Mouse (Mus musculus) intestine, embryonic 15.5 days (tissue): Measurements from ENCODE around the gene Tmem163. TPM values are rescaled to one million over a fixed set of nuclear protein-coding genes. Genes with fewer than 3 reads are reported as not detected.

Experiments used
- ATAC-seq: fragments of 200-750 bp; cut with Nextera tagmentation; 2 replicates; pipeline ENCODE4 v1.8.0; 2017; ENCODE audit warnings: moderate TSS enrichment, moderate library complexity
- H3K27ac ChIP-seq: fragments of 300-500 bp; sonication (generic); 2 replicates; pipeline ENCODE4 v1.5.1; 2015; ENCODE audit warnings: mild to moderate bottlenecking, inconsistent platforms
- H3K27me3 ChIP-seq: fragments of 300-500 bp; sonication (generic); replicated peaks from 2 replicates; pipeline ENCODE4 v1.6.1; 2015; ENCODE audit warnings: inconsistent platforms
- H3K36me3 ChIP-seq: fragments of 300-500 bp; sonication (generic); 2 replicates; pipeline ENCODE4 v1.6.1; 2015; ENCODE audit warnings: inconsistent platforms
- H3K4me1 ChIP-seq: fragments of 300-500 bp; sonication (generic); replicated peaks from 2 replicates; pipeline ENCODE4 v1.6.1; 2015; ENCODE audit warnings: inconsistent platforms
- H3K4me2 ChIP-seq: fragments of 300-500 bp; sonication (generic); replicated peaks from 2 replicates; pipeline ENCODE4 v1.6.1; 2015; ENCODE audit warnings: mild to moderate bottlenecking, inconsistent platforms
- H3K4me3 ChIP-seq: fragments of 300-500 bp; sonication (generic); replicated peaks from 2 replicates; pipeline ENCODE4 v1.5.1; 2015; ENCODE audit warnings: inconsistent platforms
- H3K9ac ChIP-seq: fragments of 300-500 bp; sonication (generic); 2 replicates; pipeline ENCODE4 v1.6.1; 2015; ENCODE audit warnings: inconsistent platforms
- H3K9me3 ChIP-seq: fragments of 300-500 bp; sonication (generic); 2 replicates; pipeline ENCODE4 v1.6.1; 2016; ENCODE audit warnings: inconsistent platforms
- WGBS: fragments of 180-500 bp; shearing (Covaris S2); methylation state at CpG from one replicate; pipeline ENCODE4 v1.1.7; 2015; 5-methylcytosine and 5-hydroxymethylcytosine counted together
- polyA plus RNA-seq: library from polyadenylated mRNA; unstranded; fragments of >200 nt; fragmentation: Nextera tagmentation; extraction: Ambion mirVana; gene quantifications from 2 replicates; pipeline ENCODE4 v1.2.1, GENCODE M21; 2015

Tmem163 gene
- polyA plus RNA-seq, 1 experiment from 2014 or later, result 0.85 TPM

- Histone ChIP-seq H3K9ac (no peak overlapping the region), H3K4me1 (peaks cover 17% of the 10 kb centered on the region), H3K27me3 (peaks cover 45% of the 10 kb centered on the region), H3K4me3 (no peak overlapping the region), H3K4me2 (no peak overlapping the region), H3K36me3 (no peaks in the 10 kb centered on the region), H3K27ac (no peak overlapping the region), H3K9me3 (no peaks in the 10 kb centered on the region)
- 61% methylated on average over 1 of the region's 1 CpGs for WGBS
- ATAC-seq, result no peak
Observed at GRCm38 (mm10) chr1:127675253-127675652, 4.1 kb downstream of the Tmem163 start.

- Histone ChIP-seq H3K9ac (no peak overlapping the region), H3K27me3 (peaks cover 31% of the 10 kb centered on the region), H3K4me2 (no peak overlapping the region), H3K4me1 (peaks cover 17% of the 10 kb centered on the region), H3K4me3 (no peak overlapping the region), H3K9me3 (no peaks in the 10 kb centered on the region), H3K27ac (no peak overlapping the region), H3K36me3 (no peaks in the 10 kb centered on the region)
- no peak for ATAC-seq
- whole genome bisulfite sequencing, result 79% methylated on average over 10 of the region's 10 CpGs
Observed at GRCm38 (mm10) chr1:127673221-127674050, 5.9 kb downstream of the Tmem163 start.

- no peak for ATAC-seq
- no peaks in the 10 kb centered on the region for H3K36me3 ChIP-seq
- 88% methylated on average over 3 of the region's 3 CpGs for WGBS
Observed at GRCm38 (mm10) chr1:127668161-127668560, 11.2 kb downstream of the Tmem163 start.

GRCm38 (mm10) chr1:127667110-127667860 lies 12.1 kb downstream of the Tmem163 start:
- Histone ChIP-seq H3K4me2 (no peak overlapping the region), H3K27ac (no peak overlapping the region), H3K9ac (no peak overlapping the region), H3K36me3 (no peaks in the 10 kb centered on the region), H3K4me3 (no peak overlapping the region), H3K27me3 (no peaks in the 10 kb centered on the region), H3K4me1 (no peaks in the 10 kb centered on the region), H3K9me3 (no peaks in the 10 kb centered on the region)
- ATAC-seq, result no peak
- 64% methylated on average over 8 of the region's 8 CpGs for WGBS

More at GRCm38 (mm10) chr1:127668161-127668560, 11.2 kb downstream of the Tmem163 start:
- H3K4me3 ChIP-seq, result no peak overlapping the region
- H3K9ac ChIP-seq, result no peak overlapping the region
- H3K9me3 ChIP-seq, result no peaks in the 10 kb centered on the region
- no peak overlapping the region for H3K4me2 ChIP-seq
- no peaks in the 10 kb centered on the region for H3K4me1 ChIP-seq
- no peak overlapping the region for H3K27ac ChIP-seq
- no peaks in the 10 kb centered on the region for H3K27me3 ChIP-seq

- H3K27me3 ChIP-seq, result no peaks in the 10 kb centered on the region
- H3K4me2 ChIP-seq, result no peak overlapping the region
- no peaks in the 10 kb centered on the region for H3K4me1 ChIP-seq
- ATAC-seq, result no peak
- 76% methylated on average over 6 of the region's 6 CpGs for WGBS
- H3K4me3 ChIP-seq, result no peak overlapping the region
- H3K9ac ChIP-seq, result no peak overlapping the region
- H3K9me3 ChIP-seq, result no peaks in the 10 kb centered on the region
- no peak overlapping the region for H3K27ac ChIP-seq
- H3K36me3 ChIP-seq, result no peaks in the 10 kb centered on the region
Observed at GRCm38 (mm10) chr1:127666221-127666620, 13.1 kb downstream of the Tmem163 start.

- Histone ChIP-seq H3K9ac (no peak overlapping the region), H3K36me3 (no peaks in the 10 kb centered on the region), H3K9me3 (no peaks in the 10 kb centered on the region), H3K4me1 (no peaks in the 10 kb centered on the region), H3K27ac (no peak overlapping the region), H3K4me2 (no peak overlapping the region), H3K4me3 (no peak overlapping the region), H3K27me3 (no peaks in the 10 kb centered on the region)
- ATAC-seq, result no peak
- 71% methylated on average over 13 of the region's 13 CpGs for WGBS
Observed at GRCm38 (mm10) chr1:127662385-127663068, 16.8 kb downstream of the Tmem163 start.

GRCm38 (mm10) chr1:127661118-127662012 lies 18.0 kb downstream of the Tmem163 start:
- Histone ChIP-seq H3K4me1 (no peaks in the 10 kb centered on the region), H3K4me3 (no peak overlapping the region), H3K27ac (no peak overlapping the region), H3K4me2 (no peak overlapping the region), H3K9ac (no peak overlapping the region), H3K9me3 (no peaks in the 10 kb centered on the region), H3K36me3 (no peaks in the 10 kb centered on the region), H3K27me3 (no peaks in the 10 kb centered on the region)
- WGBS, result 35% methylated on average over 13 of the region's 13 CpGs
- ATAC-seq, result peak; percentile 23; the same call in 1 of the 2 replicates

- WGBS, result 79% methylated on average over 2 of the region's 2 CpGs
- no peak overlapping the region for H3K4me2 ChIP-seq
- H3K27ac ChIP-seq, result no peak overlapping the region
- H3K27me3 ChIP-seq, result no peaks in the 10 kb centered on the region
- H3K4me3 ChIP-seq, result no peak overlapping the region
- ATAC-seq, result no peak
- no peaks in the 10 kb centered on the region for H3K36me3 ChIP-seq
- no peaks in the 10 kb centered on the region for H3K4me1 ChIP-seq
- H3K9ac ChIP-seq, result no peak overlapping the region
- H3K9me3 ChIP-seq, result no peaks in the 10 kb centered on the region
Observed at GRCm38 (mm10) chr1:127651564-127651963, 27.8 kb downstream of the Tmem163 start.

- ATAC-seq, result no peak
- H3K9ac ChIP-seq, result no peak overlapping the region
- no peak overlapping the region for H3K4me3 ChIP-seq
- no peaks in the 10 kb centered on the region for H3K4me1 ChIP-seq
- WGBS, result 83% methylated on average over 12 of the region's 12 CpGs
- H3K27me3 ChIP-seq, result no peaks in the 10 kb centered on the region
- H3K27ac ChIP-seq, result no peak overlapping the region
- H3K4me2 ChIP-seq, result no peak overlapping the region
- H3K9me3 ChIP-seq, result no peaks in the 10 kb centered on the region
- no peaks in the 10 kb centered on the region for H3K36me3 ChIP-seq
Observed at GRCm38 (mm10) chr1:127642976-127643769, 36.2 kb downstream of the Tmem163 start.

GRCm38 (mm10) chr1:127637917-127638316 lies 41.4 kb downstream of the Tmem163 start:
- Histone ChIP-seq H3K36me3 (no peaks in the 10 kb centered on the region), H3K9ac (no peak overlapping the region), H3K4me2 (no peak overlapping the region), H3K27me3 (no peaks in the 10 kb centered on the region), H3K9me3 (no peaks in the 10 kb centered on the region), H3K4me3 (no peak overlapping the region), H3K4me1 (no peaks in the 10 kb centered on the region), H3K27ac (no peak overlapping the region)
- 46% methylated on average over 2 of the region's 2 CpGs for WGBS
- no peak for ATAC-seq

- H3K9ac ChIP-seq, result no peak overlapping the region
- ATAC-seq, result no peak
- WGBS, result 63% methylated on average over 7 of the region's 7 CpGs
Observed at GRCm38 (mm10) chr1:127627151-127627550, 52.2 kb downstream of the Tmem163 start.

More at GRCm38 (mm10) chr1:127627151-127627550, 52.2 kb downstream of the Tmem163 start:
- no peak overlapping the region for H3K27ac ChIP-seq
- no peaks in the 10 kb centered on the region for H3K36me3 ChIP-seq
- no peak overlapping the region for H3K4me3 ChIP-seq
- H3K4me2 ChIP-seq, result no peak overlapping the region
- no peaks in the 10 kb centered on the region for H3K27me3 ChIP-seq
- H3K9me3 ChIP-seq, result no peaks in the 10 kb centered on the region
- peaks cover 4% of the 10 kb centered on the region; the same call in 1 of the 2 replicates for H3K4me1 ChIP-seq
